ENCODE assay signal across 20 mouse cellular contexts in genomic region chr12:34278822-34279221, GRCm38 (mm10).
"Had no signal": no experiment of that assay in that cellular context is flagged by ENCODE, and none has a peak within 500 bp of the region (broad histone marks: within the 10 kb centered on the region; RNA-seq: fewer than 3 reads in every experiment).

No protein-coding gene starts in this region.

- H3K27me3 ChIP-seq: limb, embryonic 12.5 days; midbrain, embryonic 12.5 days; midbrain, embryonic 15.5 days; stomach, embryonic 15.5 days had no signal

- H3K9ac ChIP-seq: limb, embryonic 12.5 days; liver, embryonic 14.5 days; liver, postnatal 0 days; lung, embryonic 14.5 days; midbrain, embryonic 12.5 days; midbrain, embryonic 15.5 days; stomach, embryonic 15.5 days had no signal

- ATAC-seq: liver, postnatal 0 days; lung, postnatal 0 days; midbrain, embryonic 15.5 days had no signal

- H3K4me1 ChIP-seq: midbrain, embryonic 12.5 days; midbrain, embryonic 15.5 days; stomach, embryonic 15.5 days had no signal

- H3K4me3 ChIP-seq: layer of hippocampus, adult 2 months; limb, embryonic 12.5 days; midbrain, embryonic 12.5 days; midbrain, embryonic 15.5 days; myocyte; stomach, embryonic 15.5 days had no signal

- H3K9me3 ChIP-seq: limb, embryonic 12.5 days; midbrain, embryonic 12.5 days; midbrain, embryonic 15.5 days; stomach, embryonic 15.5 days had no signal

- DNase-seq: kidney, adult 11 months; kidney, adult 8-10 months; kidney, postnatal 25 days; layer of hippocampus, adult 9-11 months; liver, postnatal 0 days; lung, embryonic 14.5 days; retina, postnatal 1 day; right cerebral cortex, postnatal 25 days; spleen, adult 18-20 months; thymus, postnatal 36 days had no signal

- H3K27ac ChIP-seq: layer of hippocampus, adult 2 months; liver, embryonic 14.5 days; macrophage; midbrain, embryonic 12.5 days; midbrain, embryonic 15.5 days; stomach, embryonic 15.5 days had no signal

- H3K4me2 ChIP-seq: limb, embryonic 12.5 days; liver, embryonic 11.5 days; lung, embryonic 14.5 days; midbrain, embryonic 12.5 days; midbrain, embryonic 15.5 days; stomach, embryonic 15.5 days had no signal

- H3K36me3 ChIP-seq: limb, embryonic 12.5 days; midbrain, embryonic 12.5 days; midbrain, embryonic 15.5 days; stomach, embryonic 15.5 days had no signal
